Mouse (Mus musculus): Measurements from ENCODE around the gene Tnik.

DNA sequence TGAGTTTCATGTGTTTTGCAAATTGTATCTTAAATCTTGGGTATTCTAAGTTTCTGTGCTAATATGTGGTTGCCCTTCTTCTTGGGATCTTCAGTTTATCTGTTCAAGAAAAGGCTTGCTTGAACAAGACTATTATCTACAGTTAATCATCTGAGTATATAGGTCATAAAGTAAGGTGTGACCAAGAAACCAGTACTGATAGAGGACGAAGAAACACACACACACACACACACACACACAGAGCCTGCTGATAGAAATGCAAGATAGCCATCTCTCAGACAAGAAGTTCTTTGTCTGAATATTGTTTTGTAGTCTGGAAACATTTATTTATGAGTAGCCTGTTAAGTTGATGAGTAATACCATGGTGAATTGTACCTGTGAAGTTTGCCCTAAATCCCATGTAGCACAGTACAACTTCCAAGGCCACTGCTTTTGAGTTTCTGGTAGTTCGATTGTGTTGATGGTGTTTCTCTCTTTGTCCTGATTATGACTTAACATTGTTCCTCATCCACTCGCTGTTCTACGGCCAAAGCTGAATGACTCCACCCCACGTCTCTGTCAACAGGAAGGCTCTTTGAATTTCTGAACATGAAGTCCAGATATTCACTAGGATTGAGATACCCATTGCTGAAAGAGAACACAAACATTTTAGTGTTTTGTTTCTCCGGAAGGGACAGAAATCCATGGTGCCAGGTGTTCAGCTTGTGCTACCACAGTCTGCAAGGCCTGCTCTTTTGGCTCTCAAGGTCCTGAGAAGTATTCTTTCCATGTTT is 111.9 kb downstream of the Tnik start:
- TF ChIP-seq CTCF (IDR thresholded peaks at IDR 0.05; ENCODE audit: low read depth) (no peak), EP300 (IDR thresholded peaks at IDR 0.05; ENCODE audit: low read depth) (no peak)

All from heart, postnatal 0 days (tissue).